Mouse (Mus musculus) ES-E14 (cell line): Measurements from ENCODE around the gene Elp5.

Experiments used
- CHD2 ChIP-seq: IDR thresholded peaks from 2 replicates; pipeline ENCODE4 v1.6.1; 2014; ENCODE audit warnings: mild to moderate bottlenecking, low read depth, low read length, inconsistent platforms
- ZNF384 ChIP-seq: IDR thresholded peaks from 2 replicates; pipeline ENCODE4 v1.6.1; 2012; ENCODE audit warnings: low read depth, low read length, inconsistent platforms

DNA sequence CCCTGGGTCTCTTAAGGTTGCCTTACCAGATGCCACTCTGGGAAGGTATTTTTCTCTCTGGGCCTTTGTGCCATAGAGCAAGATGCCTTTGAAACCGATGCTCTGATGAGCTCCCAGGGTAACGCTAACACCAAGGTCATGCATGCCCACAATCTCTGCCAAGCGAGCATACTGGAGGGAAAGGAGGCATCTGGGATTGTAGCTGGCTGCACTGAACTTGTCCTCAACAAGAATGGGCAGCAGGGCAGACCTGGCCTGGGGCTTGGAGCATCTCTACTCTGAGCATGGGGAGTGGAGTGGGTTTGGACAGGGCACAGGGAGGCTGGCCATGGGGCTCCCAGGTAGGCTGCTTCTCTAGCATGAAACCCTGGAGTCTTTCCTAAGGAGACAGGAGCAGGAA lies 31.1 kb upstream of the Elp5 start:
- TF ChIP-seq ZNF384 = no peak
- TF ChIP-seq CHD2 = no peak
